Mouse (Mus musculus): ENCODE measurements around the gene Rgs8.

Gene Rgs8

GRCm38 (mm10) chr1:153704174-153704573 is 51.3 kb downstream of the Rgs8 start:
- no peak for DNase-seq (ENCODE audit: low spot score in 2 of 2)

DNA sequence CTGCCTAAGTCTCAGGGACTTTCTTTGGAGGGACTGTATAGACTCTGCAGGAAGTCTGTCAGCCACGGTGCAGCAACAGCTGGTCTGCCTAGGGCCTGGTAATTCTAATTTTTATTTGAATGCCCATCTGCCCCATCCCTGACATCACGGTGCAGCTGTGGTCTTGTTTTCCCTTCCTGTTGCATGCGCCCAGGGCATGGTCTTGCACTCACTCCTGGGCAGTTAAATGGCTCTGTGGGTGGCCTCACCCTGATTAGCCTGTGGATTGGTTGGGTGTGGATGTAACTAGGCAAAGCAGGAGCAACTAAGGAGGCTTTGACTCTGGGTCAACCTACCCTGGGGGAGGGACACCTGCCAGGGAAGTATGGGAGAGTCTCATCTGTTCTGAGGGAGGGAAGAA is 52.2 kb downstream of the Rgs8 start:
- no peak for DNase-seq (ENCODE audit: low spot score in 2 of 2)

GRCm38 (mm10) chr1:153708626-153709025 is 55.8 kb downstream of the Rgs8 start:
- DNase-seq (ENCODE audit: low spot score in 2 of 2), result no peak

DNA sequence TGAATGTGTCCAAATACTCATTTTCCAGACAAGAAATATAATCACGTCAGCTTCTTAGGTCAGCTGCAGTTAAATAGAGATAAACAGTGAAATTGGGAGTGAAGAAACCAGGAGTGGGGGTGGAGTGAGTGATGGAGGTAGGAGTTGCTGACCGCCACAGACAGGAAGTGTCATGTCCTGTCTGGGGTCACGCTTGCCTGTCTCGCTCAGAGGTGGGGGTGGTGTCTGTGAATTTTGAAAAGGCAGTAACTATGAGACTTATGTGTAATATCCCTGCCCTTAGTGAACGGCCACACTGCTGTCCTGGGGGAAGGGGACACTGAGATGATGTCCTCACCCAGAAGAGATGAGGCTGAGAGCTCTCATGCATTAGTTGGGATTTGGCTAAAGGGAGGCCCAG is 56.6 kb downstream of the Rgs8 start:
- no peak for DNase-seq (ENCODE audit: low spot score in 2 of 2)

DNA sequence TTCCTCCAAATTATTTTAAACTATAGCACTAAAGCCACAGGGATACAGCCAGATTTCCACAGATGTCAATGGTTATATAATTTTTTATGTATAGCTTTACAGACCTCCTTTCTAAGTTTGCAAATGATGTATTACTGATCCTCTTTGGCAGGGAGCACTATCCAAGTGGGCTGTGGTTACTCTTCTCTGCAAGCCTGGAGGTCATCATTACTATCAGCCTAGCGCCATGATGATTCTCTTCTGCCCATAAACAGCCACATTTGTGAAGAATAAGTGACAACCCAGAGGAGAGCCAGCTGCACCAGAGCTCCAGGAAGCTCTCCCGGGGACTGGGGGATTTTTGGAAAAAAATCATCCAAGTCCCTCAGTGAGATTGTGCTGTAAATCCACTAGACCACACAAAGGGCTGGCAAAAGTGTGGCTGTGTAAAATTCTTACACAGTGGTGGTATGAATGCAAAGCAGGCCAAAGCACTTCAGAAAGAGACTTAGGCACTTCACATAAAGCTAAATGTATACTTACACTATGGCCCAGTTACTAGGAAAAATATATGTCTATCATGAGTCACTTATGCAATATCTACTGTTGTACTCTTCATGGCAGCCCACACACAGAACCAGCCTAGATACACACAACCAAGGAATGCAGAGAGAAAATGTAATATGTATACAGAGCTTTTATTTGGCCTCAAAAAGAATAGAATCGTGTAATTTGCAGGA is 58.9 kb downstream of the Rgs8 start:
- DNase-seq (ENCODE audit: low spot score in 2 of 2), result no peak

GRCm38 (mm10) chr1:153712633-153713032 is 59.8 kb downstream of the Rgs8 start:
- DNase-seq (ENCODE audit: low spot score in 2 of 2), result no peak

GRCm38 (mm10) chr1:153717990-153718389 is 65.2 kb downstream of the Rgs8 start:
- DNase-seq (ENCODE audit: low spot score in 2 of 2), result no peak

DNA sequence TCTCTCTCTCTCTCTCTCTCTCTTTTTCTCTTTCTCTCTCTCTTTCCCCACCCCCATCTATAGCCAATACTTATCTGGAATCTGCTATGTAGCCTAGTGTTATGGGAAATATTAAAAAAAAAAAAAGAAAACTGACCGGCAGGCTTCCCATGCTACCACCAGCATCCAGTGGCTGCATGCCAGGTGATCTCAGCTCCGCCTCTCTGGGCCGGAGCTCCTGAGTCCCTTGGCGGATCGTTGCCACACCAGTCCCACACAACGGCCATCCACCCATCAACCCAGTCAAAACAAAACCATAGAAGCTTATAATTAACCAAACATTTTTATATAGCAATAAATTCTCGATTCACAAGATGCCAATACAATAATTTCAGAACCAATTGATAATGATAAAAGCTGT is 68.1 kb downstream of the Rgs8 start:
- DNase-seq (ENCODE audit: low spot score in 2 of 2), result no peak

- no peak for DNase-seq (ENCODE audit: low spot score in 2 of 2)
Observed at GRCm38 (mm10) chr1:153721565-153722310, 68.9 kb downstream of the Rgs8 start.

GRCm38 (mm10) chr1:153723426-153723825 is 70.6 kb downstream of the Rgs8 start:
- DNase-seq (ENCODE audit: low spot score in 2 of 2), result no peak

DNA sequence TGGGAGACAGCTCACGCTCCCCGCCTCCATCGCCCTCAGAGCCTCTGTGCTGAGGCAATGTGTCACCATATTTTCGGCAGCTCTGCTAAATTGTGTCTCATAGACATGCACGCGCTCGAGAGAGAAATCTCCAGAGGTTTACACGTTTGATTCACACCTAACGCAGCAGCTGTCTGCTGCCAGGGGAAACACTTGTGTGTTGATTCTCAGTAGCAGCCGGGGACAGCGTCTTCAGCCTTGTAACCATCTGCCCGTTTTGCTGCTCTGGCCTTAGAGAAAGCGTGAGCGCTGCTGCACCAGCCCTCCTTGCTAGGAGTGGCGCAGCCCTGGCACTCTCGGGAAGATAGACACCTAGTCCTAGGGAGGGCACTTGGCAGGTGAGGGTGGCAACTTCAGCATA is 73.8 kb downstream of the Rgs8 start:
- DNase-seq (ENCODE audit: low spot score in 2 of 2), result no peak

GRCm38 (mm10) chr1:153729806-153730205 is 77.0 kb downstream of the Rgs8 start:
- DNase-seq (ENCODE audit: low spot score in 2 of 2), result no peak

DNA sequence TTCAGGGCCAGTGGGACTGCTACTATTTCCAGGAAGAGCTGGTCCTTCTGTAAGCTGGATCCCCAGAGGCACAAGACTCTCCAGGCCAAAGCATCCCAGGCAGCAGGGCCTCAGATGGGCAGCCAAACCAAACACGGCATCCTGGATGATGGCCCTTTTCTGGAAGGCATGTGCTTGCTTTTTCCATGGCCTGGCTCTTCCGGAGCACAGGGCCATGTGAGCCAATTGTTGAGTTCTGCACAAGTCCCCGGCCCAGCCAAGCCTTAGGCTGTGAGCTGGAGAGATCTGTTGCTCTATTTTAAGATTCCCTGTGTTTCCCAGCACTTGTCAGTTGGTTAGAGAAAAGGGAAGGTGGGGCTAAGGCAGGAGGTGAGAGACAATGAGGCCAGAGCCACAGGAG is 77.8 kb downstream of the Rgs8 start:
- DNase-seq (ENCODE audit: low spot score in 2 of 2), result no peak

DNA sequence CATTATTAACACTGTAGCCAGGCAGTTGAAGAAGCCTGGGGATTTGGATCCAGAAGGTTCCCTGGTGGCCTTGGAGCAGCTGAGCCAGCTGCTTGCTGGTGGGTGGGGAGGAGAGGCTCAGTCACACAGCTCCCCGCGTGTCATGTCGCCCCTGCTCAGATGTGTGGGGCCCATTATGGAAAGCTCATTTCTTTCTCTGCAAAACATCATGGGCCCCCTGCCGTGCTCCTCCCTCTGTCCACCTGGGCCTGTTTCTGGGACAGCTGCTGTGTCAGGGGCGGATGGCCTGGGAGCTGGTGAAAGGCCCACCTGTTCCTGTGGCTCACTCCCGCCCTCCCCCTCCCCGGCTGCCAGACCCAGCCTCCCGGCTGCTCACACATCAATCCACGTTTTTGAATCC is 80.4 kb downstream of the Rgs8 start:
- DNase-seq (ENCODE audit: low spot score in 2 of 2), result no peak

DNA sequence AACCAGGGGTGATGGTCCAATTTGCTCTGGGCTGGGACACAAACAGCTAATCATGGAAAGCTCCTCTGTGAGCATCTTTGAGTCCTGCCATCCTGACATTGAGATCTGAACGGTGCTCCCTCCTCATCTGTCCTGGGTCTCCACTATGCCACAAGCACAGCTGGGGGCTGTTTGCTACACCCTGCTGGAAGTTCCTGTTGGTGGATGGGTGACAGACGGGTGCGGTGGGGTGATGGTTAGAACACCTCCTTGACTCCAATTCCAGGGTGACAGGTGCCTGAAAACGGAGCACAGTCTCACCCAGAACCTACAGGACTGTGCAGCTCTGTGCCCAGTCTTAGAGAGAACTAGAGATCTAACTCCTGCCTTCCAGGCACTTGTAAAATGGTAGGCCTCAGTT is 82.0 kb downstream of the Rgs8 start:
- DNase-seq (ENCODE audit: low spot score in 2 of 2), result no peak

DNA sequence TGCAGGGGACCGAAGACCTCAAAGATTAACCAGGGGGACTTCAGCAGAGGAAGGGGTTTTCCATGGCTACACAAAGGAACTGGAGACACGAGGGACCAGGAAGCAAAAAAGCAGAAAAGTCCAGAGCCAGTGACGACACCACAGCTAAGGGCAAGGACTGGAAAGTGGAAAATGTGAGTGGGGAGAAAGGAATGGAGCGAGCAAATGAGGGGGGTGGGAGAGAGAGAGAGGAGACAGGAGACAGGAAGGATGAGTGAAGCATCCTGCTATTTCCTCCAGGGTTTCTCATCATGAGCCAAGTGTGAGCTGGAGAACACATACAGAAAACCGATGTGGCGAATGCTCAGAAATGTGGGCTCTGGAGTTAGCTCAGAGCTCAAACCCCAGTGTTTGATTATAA is 83.3 kb downstream of the Rgs8 start:
- DNase-seq (ENCODE audit: low spot score in 2 of 2), result no peak

- DNase-seq (ENCODE audit: low spot score in 2 of 2), result no peak
Observed at GRCm38 (mm10) chr1:153737101-153738085, 84.6 kb downstream of the Rgs8 start.

- DNase-seq (ENCODE audit: low spot score in 2 of 2), result no peak
Observed at GRCm38 (mm10) chr1:153739437-153740015, 86.7 kb downstream of the Rgs8 start.

GRCm38 (mm10) chr1:153740145-153740544 is 87.3 kb downstream of the Rgs8 start, which contains the start of gene Rgs16:
Gene Rgs16 (plus strand): TSS chr1:153740349.
- DNase-seq (ENCODE audit: low spot score in 2 of 2), result peak; percentile 73 to 84

GRCm38 (mm10) chr1:153740775-153741400 is 88.1 kb downstream of the Rgs8 start:
- DNase-seq (ENCODE audit: low spot score in 2 of 2), result no peak

Measured in urinary bladder, postnatal 4 days (tissue).